Mouse (Mus musculus): Measurements from ENCODE around the gene Syn3.

DNA sequence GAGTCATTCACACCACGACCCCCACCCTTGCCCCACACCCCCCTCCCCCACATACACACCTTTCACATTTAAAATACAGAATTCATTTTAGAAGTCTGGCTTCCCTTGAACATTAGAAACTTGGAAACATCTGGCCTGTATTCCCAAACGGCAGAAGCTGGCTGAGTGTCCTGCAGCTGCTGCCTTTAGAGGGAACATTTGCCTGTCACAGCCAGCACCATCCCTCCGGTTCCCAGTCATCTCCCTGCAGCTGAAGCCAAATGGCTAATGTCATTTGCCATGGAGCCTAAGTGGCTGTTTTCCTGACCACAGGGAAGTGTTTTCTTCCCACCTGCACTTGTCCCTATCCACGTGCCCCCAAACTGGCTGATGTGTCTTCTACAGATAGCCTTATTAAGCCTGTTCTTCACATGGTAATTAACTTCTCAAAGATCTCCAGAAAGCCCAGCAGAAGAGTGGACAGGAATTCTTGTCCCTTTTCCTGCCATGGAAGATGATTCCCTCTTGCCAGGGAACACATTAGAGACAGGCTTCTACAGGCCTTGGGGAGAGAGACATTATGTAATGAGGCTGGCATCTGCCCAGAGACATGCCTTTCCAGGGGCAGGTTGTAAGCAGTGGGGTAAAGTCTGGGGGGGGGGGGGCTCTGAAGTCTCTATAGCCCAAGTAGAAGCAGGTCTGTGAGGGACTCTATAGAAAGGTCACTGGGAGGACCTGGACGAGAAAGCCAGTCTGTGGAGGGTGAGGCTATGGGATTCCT, 43.2 kb downstream of the Syn3 start:
- TF ChIP-seq POLR2A (IDR thresholded peaks at IDR 0.05; ENCODE audit: low read depth, low read length) (no peak), CTCF (conservative IDR thresholded peaks at IDR 0.05; ENCODE audit: insufficient read depth, insufficient read length, low read depth, low read length) (no peak)
